Mouse (Mus musculus) v-Abl transformed pro-B cells (cell line): ENCODE data around the gene Vgll3.

ENCODE experiments used
- in situ Hi-C, 2 experiments: fragments of 400-800 bp; cut with MboI; formaldehyde crosslinking; loops; one replicate each; pipeline ENCODE4 v1.15.1; 2025; ENCODE audit not compliant: unreplicated experiment in 2 of 2

Gene Vgll3

DNA sequence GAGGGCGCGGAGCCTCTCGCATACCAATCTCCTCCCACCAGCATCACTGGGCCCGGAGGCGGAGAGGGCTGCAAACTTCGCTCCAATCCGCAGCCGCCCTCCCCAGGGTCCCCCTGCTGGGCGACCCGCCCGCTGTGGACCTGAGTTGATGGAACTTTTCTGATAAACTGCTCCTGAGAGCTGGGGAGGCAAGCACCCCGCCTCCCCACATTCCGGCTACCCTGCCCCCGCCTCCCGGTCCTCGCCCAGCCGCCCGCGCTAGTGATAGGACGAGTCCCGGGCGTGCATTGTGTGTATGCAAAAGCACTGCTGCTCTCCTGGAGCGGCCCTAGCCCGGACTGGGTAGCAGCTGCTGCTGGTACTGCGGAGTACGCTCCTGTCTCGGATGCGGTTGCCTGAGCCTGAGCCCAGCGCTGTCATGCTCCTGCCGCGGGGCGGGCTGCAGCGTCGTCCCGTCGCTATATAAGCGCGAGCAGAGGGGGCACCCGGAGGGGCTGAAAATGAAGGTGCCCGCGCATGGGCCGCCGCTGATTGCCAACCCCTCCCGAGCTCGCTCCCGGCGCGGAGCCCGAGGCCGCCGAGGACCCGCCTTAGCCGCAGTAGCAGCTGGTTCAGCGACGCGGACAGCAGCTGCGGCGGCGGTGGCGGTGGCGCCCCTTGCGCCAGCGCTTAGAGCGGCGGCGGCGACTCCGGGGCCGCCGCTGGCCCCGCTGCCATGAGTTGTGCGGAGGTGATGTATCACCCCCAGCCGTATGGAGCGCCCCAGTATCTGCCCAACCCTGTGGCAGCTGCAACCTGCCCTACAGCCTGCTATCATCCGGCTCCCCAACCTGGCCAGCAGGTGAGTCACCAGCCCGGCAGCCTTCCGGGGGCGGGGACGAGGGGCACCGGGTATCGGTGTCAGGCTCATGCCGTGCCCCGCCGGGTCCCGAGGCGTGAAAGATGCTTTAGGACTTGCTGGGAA, at the start of gene Vgll3:
TSS of gene Vgll3 (plus strand) at position 340 of the 964 bp plus-strand sequence.
- in situ Hi-C loops: no loop called here

DNA sequence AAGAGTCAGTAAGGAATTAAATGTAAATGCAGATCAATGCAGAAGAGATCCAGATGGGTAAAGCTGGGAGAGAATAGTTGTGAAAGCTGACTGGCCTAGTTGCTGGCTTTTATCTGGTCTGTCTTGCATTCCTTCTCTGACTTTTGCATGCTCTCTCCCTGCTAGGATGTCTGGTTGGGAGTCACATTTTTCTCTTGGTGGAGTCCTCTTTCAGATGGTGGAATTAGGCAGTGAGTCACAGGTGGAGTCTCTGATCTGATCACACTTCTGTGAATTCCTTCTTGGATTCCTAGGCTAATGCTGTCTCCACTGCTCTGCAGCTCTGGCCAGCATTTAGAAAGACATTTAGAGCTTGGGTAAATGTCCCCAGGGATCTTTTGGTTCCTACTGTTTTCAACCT, 49.1 kb upstream of the Vgll3 start:
- in situ Hi-C loops: no loop called here

DNA sequence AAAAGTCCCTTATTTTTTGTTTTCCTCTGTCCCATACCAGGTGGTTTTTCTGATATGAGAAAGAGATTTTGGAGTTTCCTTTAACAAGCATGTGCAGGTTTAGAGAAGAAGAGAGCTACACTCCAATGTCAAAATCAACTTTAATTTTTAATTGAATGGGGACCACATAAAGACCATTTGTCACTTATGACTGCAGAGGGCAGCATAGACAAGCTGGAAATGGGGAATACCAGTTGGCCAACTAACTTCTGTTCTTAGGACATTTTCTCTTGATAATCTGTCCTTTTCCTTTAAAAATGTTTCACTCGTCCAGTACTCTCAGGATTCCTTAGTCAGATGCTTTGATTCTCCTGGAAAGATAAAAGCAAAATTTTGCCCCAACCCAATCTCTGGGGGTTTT, 29.1 kb upstream of the Vgll3 start:
- in situ Hi-C loops: no loop called here

DNA sequence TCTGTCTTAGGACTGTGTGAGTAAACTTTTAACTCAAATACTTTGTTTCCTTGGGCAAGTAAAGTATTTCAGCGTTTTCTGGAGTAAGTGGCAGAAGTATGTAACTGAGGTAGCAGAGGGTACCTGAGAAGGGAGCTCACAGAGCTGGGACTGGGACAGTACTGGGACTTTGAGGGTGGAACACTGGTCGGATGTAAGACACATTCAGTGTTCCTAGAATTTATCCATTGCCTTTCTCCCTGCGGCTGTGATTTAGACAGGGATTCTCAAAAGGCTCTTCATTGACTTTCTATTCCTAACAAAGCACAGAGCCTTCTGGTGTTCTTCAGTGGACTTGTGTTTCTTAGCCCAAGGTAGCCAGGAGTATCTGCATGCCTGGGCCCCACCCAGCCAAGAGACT, 1.0 kb downstream of the Vgll3 start:
- in situ Hi-C loops: no loop called here

DNA sequence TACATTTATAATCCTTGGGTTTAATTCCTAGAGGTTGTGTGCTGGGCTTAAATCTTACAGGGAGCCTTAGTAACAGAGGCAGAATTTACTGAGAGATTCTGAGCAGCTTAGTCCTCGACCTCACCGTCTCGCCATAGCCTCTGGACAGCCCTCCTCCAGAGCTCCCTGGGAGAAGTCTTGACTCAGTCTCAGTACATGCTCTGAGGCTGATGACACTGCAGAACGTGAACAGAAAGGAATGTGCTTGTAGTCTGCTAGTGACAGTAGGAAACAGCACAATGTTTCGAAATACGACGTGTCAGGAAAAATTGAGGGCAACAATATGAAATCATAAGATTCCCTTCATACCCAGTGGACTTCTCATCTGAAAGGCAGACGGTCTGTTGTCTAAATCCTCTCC, 3.7 kb downstream of the Vgll3 start:
- in situ Hi-C loops: no loop called here

DNA sequence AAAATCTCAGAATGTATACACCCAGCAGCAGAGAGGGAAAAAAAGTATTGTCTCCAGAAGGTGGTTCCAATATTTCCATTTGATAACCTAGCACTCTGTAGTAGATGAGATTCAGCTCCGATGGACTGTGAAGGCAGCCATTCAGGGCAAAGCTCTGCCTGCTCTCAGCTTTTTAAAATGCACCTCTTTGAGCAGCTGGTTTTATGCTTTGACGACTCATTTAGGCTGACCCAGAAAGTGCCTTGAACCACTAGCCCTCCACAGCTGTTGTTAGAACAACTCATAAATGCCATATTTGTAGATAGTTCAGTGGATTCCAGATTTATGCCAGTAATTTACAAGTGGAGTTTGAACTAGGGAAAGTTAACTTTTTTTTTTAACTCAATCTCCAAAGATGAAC, 5.7 kb downstream of the Vgll3 start:
- in situ Hi-C loops: no loop called here

DNA sequence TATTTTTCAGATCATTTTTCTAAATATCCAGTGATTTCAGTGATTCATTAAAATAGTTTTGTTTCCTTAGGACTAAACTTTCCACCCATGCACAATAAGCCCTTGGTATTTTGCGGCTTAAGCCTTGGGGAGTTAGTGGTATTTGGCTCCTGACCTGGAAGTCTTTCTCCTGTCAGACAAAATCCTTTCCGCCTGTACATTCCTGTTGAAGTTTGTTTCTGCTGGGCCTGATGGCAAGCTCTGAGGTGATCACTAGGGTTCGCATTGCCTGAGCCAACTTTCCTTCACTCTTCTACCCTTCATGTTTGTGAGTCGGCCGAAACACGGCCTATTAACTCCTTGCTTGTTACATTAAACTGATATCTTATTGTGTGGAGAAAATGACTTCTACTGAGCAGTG, 8.7 kb downstream of the Vgll3 start:
- in situ Hi-C loops: no loop called here

DNA sequence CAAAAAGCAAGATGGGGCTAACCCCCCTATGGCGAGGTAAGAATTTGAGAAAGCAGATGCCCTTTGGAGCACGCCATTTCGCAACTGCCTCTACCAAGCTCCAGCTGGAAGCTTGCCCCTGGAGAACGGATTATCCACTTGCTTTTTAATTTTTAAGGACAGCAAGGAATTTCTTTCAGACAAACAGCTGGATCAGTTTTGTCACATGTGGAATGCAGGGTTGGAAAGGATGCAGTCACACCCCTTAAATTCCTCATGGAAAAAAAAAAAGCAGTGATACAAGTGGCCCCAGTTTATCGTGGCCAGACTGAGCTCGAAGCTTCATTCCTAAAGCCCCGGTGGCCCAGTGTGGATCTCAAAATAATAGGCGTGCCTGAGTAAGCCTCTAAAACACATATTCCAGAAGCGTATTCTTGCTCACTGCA, 13.1 kb downstream of the Vgll3 start:
- in situ Hi-C loops: no loop called here

DNA sequence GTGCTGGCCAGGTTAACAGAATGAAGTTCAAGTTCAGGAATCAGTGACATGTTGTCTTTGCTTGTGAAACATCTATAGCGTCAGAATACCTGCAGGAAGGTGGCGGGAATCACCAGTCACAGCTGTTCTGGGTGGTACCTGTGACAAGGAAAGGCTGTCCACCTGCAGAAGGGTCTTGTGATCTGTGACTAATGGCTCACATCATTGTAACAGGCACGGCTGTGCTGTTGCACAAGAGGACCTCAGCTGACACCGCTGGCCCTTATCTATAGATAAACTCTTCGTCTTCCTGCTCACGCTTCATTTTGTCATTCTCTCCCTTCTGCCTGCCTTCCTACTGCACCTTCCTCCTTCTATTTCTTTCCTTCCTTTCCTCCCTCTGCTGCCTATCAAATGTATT, 14.0 kb downstream of the Vgll3 start:
- in situ Hi-C loops: no loop called here

DNA sequence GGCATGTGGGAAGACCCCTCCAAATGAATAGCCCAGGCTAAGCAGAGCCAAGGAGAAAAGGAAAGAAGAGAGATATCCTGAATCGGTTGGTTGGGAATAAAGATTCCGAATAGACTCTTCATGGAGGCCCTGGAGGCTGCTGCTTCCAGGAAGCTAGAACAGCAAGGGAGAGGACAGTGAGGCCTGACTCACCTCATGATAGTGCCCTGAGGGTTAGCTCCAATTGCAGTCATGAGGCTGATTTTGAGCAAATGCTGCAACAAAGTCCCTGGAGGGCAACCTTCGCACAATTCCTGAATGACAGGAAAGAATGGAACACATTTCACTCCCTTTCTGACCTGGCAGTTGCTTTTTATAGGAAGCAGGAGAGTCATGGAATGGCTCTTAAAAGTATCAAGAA, 19.7 kb downstream of the Vgll3 start:
- in situ Hi-C loops: no loop called here

DNA sequence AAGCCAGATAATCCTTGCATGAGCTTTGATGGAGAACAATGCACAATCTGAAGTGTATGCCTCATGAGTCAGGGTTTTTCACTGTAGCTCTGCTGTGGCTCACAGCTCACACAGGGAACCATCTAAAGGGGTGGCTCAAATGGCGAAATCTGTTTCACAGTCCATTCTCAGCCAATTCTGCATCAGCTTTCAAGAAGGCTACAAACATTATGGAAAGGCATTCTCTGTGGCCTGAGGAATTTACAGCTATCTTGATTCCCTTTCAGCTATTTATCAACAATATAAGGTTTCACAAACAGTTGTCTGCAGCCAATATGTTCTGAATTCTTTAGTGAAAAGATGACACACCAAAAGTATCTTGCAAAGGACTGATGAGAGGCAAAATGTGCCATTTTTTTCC, 35.1 kb downstream of the Vgll3 start:
- in situ Hi-C loops: no loop called here

DNA sequence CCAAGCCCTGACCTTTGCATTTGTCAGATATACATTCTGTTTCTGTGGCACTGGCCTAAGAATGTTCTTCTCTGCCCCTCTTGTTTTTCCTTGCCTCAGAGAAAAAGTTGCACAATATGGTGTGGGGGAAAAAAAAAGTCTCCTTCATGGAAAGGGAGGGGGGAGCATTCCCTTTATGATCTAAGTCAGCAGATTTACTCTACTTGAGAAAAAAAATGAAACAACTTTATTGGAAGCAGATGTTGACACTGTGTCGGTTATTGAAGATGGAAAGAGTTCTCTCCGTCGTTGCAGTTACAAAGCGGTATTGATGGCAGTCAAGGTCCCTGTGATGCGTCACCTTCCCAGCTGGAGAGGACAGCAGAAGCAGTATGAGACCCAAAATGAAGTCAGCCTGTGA, 49.4 kb downstream of the Vgll3 start:
- in situ Hi-C loops: no loop called here

DNA sequence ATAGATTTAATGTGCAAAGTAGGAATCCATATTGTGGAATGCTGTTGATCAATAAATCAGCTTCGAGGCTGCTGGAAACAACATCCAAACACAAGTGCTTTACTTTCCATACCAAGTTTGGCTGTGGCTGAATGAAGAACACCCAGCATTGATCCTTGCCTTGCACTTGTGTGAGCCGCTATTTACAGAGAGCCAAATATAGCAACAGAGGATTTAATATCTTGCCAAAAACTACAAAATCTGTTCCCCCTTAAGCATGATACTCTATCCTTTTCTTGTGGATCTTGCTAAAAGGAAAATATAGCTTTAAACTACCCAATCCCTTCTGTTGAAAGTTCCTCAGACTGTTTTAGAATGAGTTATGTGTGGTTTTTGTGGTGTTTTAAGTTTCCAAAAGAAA, 52.9 kb downstream of the Vgll3 start:
- in situ Hi-C loops: no loop called here

DNA sequence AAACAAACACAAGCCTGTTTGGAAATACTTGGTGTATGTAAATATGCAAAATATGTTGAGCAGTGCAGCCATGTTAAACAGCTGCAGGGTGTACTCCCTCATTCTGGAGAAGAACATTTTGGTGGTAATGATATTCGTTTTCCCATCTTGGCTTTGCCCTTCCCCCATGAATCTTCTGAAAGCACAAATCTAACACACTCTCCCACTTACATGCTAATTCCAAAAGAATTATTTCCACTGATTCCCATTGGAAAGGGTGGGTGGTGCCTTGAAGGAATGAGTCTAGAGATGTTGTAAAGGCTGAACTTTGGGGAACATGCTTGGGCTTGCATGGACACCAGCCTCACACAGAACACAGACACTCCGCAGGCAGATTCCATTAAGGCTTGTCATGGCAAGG, 53.9 kb downstream of the Vgll3 start:
- in situ Hi-C loops: no loop called here

DNA sequence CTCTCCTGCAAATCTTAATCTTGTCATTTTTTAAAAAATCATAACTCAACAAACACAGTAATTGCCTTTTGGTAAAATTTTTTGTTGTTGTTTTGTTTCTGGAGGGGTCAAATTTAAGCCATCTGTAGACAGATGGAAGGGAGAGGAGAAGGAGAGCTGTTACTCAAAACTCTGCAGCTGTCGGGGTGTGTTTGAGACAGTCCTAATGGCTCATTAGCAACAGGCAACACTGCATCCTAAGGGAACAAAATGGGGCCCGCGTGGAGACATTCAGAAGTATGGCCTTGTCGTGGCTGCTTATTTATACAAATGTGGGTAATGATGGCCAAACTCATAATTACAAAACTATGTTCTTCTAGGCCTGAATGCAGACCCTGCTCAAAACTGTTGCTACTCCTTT, 73.9 kb downstream of the Vgll3 start:
- in situ Hi-C loops: no loop called here
